Mouse (Mus musculus): ENCODE data around the gene Timeless.
A peak's percentile ranks its signal among the peaks of the same experiment; 100 is the strongest.
"Not testable (repeated sequence)": the region's sequence is repeated elsewhere in the genome, so short reads cannot be mapped to it uniquely, and the experiment has no call there.

Gene Timeless

DNA sequence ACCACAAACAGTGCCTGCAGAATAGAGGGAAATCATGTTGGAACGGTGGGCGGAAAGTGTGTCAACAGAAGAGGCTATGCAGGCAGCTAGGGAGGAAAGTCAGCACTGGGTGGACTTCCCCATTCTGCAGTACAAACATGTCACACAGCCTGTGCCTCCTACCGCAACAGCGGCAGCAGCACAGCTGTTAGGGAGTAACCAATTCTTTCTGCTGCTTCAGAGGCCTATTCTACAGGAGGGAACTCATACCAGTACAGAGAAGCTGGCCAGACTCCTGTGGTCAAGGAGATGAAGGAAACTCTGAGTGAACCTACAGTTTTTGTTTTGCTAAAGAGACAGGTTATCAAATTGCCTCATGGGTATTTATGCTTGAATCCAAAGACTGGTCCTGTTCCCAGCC is 27.1 kb downstream of the Timeless start:
- DNase-seq = no peak

DNA sequence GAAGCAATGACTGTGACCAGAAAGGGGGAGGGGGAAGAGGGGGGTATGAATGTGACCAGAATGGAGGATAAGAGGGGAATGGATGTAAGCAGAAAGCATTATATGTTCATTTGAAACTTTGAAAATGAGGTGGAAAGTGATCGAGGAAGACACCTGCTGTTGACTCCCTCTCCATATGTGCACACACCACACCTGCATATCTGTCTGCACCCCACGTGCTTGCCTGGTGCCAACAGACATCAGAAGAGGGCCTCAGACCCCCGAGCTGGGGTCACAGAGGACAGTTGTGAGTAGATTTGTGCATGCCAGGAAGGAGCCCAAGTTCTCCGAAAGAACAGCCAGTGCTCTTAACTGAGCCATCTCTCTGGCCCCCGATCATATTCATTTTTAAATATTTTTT is 28.1 kb downstream of the Timeless start:
- DNase-seq = no peak

DNA sequence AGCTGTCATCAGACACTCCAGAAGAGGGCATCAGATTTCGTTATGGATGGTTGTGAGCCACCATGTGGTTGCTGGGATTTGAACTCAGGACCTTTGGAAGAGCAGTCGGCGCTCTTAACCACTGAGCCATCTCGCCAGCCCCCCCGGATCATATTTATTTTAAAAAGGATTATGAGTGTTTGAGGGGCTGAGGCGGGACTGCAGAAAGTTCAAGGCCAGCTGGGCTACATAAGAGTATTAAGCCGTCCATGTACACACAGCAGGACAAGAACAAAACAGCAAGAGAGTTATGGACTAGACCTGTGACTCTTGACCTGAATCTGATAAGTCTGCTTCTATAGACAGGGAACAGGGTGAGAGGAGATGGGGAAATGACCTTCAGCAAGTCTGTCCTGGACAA is 28.5 kb downstream of the Timeless start:
- not testable (repeated sequence) for DNase-seq

DNA sequence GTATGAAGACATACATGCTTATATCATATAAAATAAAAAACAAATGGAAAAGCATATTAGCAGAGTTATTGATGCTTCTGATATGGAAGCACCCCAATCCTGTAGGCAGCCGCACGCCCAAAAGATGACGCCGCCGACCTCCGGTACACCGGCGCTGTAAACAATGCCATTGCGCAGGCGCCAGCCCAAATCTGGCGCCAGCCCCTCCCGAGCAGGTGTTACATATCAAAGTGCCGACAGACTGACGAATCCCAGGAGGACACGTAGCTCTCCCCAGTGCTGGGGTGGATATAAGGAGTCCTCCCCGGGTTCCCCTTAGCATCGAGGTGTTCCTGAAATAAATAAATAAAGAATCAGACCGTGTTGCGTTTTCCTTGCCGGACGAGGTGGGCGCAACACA is 30.4 kb downstream of the Timeless start:
- DNase-seq = no peak

DNA sequence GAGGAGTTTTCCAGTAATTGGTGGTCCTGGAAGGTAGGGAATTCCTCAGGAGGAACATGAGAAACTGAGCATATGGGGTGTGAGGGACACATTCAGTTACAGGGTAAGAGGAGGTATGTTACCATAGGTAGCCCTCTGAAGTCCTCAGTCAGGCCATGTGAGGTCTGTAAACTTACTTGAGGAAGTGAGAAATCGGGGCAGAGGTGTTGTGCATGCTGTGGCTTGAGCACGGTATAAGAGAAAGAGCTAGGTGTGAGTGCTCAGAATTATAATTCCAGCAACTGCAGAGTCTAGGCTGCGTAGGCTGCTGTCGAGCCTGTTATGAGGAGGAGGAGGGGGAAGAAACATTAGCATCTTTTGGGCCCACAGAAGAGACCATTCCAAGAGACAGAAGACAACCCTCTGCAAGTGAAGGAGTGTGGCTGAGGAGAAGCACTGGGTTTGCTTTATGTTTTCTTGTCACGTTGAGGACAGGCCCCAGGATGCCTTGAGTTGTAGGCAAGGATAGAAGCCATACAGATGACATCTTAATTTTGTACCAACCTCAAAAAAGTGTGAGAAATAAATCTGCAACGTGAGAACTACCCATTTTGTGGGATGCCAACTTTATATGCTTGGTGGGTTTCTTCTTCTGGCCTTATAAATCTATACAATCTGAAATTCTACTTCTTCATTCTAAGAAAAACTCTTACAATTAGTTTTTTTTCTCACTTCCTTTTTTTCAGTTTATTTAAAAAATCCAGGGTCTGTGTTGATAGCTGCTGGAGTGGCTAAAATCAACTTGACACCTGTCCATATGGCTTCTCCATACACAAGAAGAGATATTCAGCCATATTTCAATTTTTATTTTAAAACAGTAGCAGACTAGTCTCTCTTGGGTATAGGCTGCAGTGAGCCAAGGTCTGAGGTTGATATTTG is 31.8 kb downstream of the Timeless start:
- DNase-seq = no peak

DNA sequence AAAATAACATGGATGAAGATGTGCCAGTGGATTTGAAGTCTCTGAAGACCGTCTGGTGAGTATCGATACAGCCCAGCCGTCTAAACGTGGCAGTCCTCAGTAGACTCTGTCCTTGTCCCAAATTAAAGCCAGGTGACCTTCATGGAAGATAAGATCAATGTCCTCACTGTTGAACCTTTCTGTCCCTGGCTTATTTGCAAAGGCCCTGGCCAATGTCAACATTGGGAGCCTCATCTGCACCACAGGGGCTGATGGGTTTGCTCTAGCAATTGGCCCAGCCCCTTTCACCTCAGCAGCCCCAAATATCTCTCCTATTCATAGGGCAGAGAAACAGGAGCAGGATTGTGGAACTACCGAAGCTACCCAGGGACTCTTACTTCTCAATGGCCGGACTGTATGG is 36.5 kb downstream of the Timeless start, which contains the start of gene Apof:
TSS of gene Apof (plus strand) at position 301 of the 400 bp plus-strand sequence.
- no peak for DNase-seq

DNA sequence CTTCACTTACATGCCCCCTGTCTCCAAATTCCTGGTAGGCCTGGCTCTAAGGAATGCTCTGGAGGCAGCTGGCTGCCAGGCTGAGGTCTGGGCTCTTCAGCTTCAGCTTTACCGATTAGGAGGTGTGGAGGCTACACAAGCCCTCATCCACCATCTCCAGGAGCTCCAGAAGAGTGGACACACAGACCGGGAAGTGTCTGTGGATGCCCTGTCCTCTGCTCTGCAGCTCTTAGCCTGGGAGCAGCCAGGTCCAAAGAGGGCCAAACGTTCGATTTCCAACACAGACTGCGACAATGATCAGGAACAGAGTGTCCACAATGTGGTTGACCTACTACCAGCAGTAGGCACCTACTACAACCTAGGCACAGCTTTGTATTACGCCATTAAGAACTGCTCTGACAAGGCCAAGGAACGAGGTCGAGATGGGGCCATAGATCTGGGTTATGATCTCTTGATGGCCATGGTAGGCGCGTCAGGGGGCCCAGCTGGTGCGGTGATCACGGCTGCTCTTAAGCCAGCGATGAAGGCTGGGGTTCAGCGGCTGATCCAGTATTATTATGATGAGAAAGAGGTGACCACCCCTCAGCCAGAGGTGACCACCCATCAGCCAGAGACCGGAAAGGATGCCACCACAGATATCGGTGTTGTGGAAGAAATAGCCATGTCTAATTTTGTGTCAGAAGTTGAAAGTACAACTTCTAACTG is 37.5 kb downstream of the Timeless start:
- no peak for DNase-seq

DNA sequence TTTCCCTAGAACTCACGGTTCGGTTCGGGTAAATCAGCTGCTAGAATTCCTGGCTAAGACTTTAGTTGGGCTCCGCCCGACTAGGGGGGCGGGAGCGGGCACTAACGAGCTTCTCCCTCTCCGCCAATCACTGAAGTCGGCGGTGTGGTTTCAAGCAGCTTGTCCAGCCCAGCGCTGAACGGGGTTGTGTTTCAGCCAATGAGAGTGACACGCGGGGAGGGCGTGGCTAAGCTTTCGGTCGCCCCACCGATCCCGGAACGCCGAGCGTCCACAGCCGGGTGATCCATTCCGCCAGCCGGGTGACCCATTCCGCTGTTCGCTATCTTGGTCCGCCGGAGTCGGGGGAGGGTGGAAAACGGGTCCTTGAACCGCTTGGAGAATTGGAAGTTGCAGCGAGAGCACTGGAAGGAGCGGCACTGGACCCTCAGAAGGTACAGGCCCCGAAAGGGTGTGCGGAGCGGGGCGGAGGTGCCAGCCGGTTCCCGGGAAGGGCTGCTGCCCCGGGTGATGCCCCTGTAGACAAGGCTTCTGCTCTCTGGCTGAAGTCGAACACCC is 38.5 kb downstream of the Timeless start, which contains the start of gene Stat2:
TSS of gene Stat2 (plus strand) at position 273 of the 555 bp plus-strand sequence.
- peak; percentile 96 for DNase-seq

DNA sequence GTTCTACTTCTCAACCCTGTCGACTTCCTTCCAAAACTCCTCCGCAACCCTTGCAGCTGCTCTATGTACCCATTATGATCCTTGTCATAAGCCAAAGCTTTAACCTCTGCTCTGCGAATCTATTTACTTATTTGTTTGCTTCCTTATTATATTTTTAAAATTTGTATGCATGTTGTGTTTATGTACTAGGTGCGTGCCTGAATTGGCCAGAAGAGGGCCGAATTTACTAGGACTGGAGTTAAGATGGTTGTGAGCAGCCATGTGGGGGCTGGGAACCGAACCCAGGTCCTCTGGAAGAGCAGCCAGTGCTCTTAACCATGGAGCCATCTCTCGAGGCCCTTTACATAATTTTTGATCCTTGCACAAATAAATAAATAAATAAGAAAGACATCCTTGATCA is 39.0 kb downstream of the Timeless start:
- DNase-seq = no peak

DNA sequence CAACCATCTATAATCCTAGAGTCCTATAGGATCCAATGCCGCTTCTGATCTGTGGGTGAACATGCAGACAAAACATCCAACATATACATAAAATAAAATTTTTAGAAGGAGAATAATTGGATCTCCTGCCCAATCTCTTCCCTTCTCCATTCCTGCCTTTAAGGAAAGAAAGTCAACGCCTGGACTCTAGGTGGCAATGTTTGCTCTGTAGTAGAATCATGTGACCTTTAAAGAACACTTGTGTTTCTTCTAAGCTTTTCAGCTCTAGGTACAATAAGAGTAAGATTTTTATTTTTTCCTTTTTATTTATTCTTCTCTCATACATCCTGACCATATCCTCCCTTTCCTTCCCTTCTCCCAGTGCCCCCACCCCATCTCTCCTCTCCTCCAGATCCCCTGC is 40.0 kb downstream of the Timeless start:
- no peak for DNase-seq

DNA sequence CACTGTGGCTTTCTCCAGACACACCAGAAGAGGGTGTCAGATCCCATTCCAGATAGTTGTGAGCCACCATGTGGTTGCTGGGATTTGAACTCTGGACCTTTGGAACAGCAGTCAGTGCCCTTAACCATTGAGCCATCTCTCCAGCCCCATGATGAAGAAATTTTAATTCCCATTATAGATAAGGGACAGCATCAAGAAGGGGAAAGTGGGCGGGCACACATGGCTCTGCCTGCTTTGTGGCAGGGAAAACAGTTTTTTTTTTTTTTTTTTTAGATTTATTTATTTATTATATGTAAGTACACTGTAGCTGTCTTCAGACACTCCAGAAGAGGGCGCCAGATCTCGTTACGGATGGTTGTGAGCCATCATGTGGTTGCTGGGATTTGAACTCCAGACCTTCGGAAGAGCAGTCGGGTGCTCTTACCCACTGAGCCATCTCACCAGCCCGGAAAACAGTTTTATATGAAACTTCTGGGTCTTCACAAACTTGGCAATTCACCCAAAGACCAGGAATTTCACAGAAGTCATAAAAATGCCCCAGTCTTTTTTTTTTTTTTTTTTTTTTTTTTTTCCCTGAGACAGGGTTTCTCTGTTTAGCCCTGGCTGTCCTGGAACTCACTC is 41.1 kb downstream of the Timeless start:
- not testable (repeated sequence) for DNase-seq

DNA sequence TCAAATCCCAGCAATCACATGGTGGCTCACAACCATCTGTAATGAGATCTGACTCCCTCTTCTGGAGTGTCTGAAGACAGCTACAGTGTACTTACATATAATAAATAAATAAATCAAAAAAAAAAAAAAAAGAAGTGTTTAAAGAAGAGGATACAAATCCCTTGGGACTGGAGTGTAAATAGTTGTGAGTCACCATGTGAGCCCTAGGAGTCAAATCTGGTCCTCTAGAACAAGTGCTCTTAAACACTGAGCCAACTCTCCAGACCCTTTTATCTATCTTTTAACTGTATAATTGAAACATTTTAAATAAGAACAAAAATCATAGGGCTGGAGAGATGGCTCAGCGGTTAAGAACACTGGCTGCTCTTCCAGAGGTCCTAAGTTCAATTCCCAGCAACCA is 43.5 kb downstream of the Timeless start:
- not testable (repeated sequence) for DNase-seq

DNA sequence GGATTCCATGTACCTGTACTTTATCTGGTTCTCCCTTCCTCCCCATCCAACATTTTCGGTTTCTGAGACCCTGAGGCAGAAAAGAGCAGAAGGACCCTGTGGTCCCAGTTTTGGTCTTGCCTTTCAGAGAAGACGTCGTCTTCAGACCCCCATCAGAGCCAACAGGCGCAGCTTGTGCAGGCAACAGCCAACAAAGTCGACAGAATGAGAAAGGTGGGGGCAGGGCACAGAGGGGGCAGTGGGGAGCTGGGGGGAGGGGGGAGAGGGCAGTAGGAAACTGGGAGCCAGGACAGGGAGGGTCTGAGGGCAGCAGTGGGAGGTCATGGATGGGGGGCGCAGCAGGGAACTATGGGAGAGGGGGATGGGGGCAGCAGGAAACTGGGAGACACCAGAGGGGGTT is 46.3 kb downstream of the Timeless start:
- DNase-seq = no peak

DNA sequence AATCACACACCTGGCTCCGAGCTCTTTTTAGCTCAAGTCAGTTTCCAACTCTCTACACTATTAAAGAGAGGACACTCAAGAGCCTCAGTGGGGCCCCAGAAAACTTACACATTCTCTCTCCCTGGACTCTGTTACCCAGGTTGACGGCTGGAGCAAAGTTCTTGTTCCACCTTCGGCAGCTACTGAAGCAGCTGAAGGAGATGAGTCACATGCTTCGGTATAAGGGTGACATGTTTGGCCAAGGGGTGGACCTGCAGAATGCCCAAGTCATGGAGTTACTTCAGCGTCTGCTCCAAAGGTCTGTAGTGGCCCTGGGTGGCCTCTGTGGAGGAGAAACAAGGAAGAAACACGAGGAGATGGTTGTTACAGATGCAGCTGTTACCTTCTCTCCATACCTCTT is 49.1 kb downstream of the Timeless start:
- DNase-seq = no peak

DNA sequence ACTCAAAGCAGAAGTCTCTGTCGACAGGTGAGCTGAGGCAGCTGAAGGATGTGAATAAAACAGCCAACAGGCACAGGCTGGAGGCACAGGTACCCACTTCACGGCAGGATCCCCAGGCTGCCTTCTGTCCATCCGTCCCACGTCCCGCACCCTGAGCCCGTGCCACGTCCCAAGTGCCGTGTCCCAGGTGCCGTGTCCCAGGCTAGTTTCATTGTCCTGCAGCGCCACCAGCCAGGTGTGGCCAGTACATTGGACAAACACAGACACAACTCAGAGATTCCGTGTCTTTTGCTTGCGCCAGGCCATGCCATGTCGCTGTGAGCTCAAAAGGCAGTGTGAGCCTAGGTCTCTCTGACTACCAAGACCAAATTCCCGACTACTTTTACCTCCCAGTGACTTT is 49.8 kb downstream of the Timeless start:
- DNase-seq = no peak

DNA sequence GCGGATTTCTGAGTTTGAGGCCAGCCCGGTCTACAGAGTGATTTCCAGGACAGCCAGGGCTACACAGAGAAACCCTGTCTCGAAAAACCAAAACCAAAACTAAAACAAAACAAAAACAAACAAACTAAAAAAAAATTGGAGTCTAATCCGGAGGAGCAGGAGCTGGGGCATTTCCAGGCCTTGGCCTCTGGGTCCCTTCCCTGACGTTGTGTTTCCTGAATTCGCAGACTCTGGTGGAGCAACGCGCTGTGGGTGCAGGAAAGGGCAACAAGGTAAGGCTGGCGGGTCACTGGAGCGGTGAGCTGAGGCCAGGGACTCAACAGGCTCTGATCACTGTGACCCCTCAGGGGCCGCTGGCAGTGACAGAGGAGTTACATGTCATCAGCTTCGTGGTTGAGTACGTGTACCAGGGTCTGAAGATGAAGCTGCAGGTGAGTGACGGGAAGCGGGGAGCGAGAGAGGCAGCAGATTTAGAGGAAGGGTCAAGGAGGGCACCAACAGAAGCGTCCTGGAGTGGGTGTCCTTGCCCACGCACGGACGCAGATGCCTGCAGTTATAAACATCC is 51.1 kb downstream of the Timeless start:
- DNase-seq = no peak

DNA sequence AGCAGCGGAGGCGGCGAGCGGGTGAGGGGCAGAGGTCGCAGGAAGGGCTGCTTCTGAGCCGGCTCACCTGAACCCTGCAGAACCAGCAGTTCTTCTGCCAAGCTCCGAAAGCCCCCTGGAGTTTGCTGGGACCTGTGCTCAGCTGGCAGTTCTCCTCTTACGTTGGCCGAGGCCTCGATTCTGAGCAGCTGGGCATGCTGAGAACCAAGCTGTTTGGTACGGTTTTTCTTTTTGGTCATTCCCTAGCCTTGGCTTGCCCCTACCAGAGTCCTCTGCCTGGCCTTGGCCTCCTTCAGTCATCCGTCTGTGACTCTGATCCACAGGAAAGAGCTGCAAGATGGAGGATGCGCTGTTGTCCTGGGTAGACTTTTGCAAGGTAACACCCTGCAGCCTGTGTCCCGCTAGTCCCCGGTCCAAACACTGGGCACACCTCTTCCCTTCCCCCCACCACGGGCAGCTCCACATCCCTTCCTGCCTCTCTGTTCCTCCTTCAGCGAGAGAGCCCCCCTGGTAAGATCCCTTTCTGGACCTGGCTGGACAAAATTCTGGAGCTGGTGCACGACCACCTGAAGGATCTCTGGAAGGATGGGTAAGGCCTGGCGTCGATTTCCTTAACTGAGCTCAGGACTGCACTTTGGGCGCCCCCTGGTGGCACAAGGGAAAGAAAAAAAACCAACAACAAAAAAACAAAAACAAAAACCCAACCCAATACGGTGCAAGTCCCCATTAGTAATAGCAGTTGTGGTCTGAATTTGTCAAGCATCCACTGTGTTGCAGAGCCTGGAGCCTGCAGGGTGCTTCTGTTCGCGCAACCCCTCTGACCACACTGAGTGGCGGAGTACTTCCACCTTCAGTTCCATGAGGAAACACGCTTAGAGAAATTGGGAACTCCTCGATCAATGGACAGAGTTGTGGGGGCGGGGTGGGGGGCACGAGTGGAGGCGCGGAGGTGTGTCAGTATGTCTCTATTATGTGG is 52.0 kb downstream of the Timeless start:
- peak; percentile 97 for DNase-seq

DNA sequence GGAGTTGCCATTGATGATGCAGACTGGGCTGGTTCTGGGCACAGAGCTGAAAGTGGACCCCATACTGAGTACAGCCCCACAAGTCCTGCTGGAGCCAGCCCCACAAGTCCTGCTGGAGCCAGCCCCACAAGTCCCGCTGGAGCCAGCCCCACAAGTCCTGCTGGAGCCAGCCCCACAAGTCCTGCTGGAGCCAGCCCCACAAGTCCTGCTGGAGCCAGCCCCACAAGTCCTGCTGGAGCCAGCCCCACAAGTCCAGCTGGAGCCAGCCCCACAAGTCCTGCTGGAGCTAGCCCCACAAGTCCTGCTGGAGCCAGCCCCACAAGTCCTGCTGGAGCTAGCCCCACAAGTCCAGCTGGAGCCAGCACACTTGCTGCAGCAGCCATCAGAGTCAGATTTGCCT is 58.7 kb downstream of the Timeless start:
- DNase-seq = not testable (repeated sequence)

DNA sequence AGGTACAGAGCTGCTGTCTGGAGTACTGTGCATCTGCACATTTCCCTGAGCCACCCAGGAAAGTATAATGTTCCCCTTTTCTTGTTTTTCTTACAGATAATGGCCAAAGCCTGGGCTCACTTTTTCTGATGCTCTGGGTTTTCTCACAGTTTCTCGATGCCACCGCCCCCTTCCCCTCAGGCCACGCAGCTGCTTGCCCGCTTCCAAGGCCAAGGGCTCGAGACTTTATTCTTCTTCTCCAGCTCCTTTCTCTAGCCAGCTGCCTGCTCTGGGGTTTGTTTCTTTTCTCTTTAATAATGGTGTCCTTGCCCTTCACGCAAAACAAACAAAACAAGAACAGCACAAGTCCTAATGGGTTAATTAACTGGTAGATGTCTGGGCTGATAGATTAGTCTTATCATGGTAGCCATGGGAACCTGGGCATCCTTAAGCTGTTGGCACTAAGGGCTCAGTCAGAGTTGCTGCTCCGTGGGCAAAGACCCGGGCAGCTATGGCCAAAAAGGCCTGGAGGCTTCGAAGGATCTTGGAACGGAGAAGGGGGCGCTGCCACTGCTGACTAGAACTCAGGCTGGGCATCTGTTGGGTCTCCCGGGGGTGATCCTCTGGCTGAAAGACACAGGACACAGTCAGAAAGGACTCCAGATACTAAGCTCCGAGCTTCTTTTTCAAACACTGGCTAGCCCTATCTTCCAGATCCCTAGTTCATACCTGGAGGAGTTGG is 64.7 kb downstream of the Timeless start:
- DNase-seq = no peak

DNA sequence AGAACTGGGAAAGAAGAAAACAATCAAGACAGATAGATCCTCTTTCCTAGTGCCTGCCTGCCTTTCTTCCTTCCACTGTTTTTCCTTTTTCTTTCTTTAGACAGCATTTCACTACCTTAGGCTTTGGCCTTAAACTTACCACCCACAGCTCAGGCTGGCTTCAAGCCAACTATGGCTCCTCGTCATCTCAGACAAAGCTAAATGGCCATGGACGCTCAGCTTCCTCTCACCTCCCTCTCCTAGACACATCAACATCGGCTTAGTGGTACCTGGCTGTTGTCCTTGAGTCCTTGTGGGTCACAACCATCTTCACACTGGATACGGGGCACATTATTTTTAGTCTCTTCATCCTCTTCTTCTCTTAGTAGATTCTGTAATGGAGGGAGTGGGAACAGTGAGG is 65.4 kb downstream of the Timeless start:
- DNase-seq = peak; percentile 54

DNA sequence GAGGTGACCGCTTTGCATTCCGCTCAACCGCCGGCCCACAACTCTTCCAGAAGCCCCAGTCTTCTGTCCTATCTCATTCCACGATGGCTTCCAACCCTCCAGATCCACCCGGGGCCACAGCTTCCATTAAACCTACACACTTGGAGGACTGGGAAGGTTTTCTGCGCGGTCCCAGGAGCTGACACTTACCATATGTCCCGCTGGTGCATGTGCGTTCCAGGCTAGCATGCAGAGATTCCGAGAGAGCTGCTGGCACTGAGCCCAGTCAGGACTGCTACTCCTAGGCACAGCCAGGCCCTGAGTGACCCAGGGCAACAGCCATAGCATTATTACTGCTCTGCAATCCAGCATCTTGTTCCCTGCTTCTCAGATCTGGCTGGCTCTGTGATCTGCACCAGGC is 65.8 kb downstream of the Timeless start:
- DNase-seq = peak; percentile 63
